Mouse (Mus musculus): Measurements from ENCODE around the gene Gpr15.

The Gpr15 gene

GRCm38 (mm10) chr16:58702329-58702932, 16.4 kb downstream of the Gpr15 start:
- DNase-seq (ENCODE audit: low spot score), result no peak

GRCm38 (mm10) chr16:58701779-58702178, 17.1 kb downstream of the Gpr15 start:
- DNase-seq (ENCODE audit: low spot score), result no peak

GRCm38 (mm10) chr16:58700816-58701424, 17.9 kb downstream of the Gpr15 start:
- no peak for DNase-seq (ENCODE audit: low spot score)

DNA sequence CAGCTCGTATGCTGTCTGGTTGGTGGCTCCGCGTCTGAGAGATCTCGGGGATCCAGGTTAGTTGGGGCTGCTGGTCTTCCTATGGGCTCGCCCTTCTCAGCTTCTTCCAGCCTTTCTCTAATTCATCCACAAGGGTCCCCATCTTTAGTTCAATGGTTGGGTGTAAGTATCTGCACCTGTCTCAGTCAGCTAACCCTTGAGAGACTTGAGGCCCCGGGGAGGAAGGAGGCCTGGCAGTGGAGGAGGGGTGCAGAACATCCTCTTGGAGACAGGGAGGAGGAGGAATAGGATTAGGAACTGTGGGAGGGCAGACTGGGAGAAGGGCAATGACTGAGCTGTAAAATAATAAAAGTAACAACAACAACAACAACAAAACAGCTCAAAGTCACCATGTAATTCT, 18.7 kb downstream of the Gpr15 start:
- DNase-seq (ENCODE audit: low spot score), result no peak

DNA sequence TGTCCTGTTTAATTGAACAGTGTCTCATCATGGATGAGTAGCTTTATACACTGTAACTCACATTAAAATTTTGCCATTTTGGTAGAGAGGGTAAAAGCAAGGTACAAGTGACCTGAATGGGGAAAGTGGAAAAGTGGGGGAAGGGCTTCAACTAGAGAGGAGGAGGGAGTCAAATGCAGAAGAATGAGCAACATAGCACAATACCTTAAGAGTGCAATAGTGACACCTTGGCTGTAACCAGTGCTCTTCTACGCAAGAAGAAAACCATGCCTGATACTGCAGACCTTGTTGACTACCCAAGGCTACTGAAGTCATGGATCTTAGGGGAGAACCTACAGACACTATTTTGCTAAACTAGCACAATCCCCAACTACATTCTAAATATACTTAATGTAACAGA, 21.6 kb downstream of the Gpr15 start:
- DNase-seq (ENCODE audit: low spot score), result no peak

DNA sequence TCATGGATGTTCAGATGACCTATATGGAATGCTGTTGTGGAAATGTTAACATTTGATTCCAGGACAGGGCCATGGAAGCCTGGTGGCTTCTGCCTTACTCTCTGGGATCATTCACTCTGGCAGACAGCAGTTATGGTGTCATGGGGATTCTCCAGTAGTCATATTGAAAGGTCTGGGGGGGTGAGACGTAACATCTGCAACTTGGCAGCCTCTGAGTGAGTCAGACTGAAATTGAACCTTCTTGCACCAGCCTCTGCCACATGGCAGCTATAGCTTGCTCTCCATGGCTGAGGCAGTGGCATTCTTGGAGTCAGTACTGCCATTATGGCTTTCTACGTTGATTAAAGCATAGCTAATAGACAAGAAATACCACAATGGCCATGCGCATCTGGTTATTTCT, 22.1 kb downstream of the Gpr15 start:
- no peak for DNase-seq (ENCODE audit: low spot score)

GRCm38 (mm10) chr16:58694091-58694490, 24.8 kb downstream of the Gpr15 start:
- DNase-seq (ENCODE audit: low spot score), result no peak

- DNase-seq (ENCODE audit: low spot score), result no peak
Measured at GRCm38 (mm10) chr16:58690322-58690732, 28.5 kb downstream of the Gpr15 start.

- DNase-seq (ENCODE audit: low spot score), result no peak
Measured at GRCm38 (mm10) chr16:58689555-58690169, 29.2 kb downstream of the Gpr15 start.

- DNase-seq (ENCODE audit: low spot score), result no peak
Measured at GRCm38 (mm10) chr16:58688534-58688933, 30.3 kb downstream of the Gpr15 start.

DNA sequence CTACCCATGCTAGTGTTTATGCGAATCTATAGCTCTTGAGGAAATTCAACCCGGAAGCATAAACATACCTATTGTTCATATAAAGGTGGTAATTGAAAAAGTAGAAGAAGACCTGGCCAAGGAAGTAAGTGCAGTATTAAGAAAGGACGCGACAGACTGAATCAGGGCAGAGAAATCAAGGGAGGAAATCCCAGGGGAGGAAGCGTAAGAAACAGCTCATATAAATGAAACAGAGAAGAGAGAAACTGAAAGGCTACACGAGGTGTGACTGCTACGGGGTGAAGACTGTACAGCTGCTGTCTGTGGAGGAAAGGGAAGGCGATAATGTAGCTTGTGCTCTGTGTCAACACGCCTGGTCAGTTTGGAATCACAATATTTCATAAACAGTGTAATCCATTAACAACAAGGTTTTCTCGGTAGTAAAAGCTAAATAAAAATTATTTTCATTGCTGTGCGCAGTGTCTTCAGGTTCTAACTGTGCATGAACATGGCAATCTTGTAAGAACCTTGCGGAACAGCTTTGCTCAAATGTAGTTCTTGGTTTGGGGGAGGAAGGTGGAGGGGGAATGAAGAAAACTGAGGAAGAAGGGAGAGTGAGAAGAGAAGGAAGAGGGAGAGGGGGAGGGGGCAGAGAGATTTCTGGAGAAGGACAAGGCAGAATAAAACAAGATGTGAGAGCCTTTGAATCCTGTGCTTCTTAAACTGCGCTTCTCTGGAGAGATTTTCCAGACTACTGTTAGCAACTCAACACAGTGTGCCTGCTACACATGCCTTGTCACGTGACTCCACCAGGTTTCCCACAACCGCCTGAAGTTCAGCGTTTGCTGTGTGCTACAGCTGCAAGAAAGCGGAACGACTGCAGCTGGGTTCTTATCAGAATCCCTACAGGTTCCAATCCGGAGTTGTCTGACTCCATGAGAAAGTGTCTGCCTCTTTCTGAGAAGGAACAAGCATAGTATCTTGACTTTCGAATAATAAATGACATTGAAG, 33.0 kb downstream of the Gpr15 start:
- DNase-seq (ENCODE audit: low spot score), result no peak

- DNase-seq (ENCODE audit: low spot score), result no peak
Measured at GRCm38 (mm10) chr16:58684537-58684936, 34.3 kb downstream of the Gpr15 start.

GRCm38 (mm10) chr16:58683911-58684310, 35.0 kb downstream of the Gpr15 start:
- no peak for DNase-seq (ENCODE audit: low spot score)

DNA sequence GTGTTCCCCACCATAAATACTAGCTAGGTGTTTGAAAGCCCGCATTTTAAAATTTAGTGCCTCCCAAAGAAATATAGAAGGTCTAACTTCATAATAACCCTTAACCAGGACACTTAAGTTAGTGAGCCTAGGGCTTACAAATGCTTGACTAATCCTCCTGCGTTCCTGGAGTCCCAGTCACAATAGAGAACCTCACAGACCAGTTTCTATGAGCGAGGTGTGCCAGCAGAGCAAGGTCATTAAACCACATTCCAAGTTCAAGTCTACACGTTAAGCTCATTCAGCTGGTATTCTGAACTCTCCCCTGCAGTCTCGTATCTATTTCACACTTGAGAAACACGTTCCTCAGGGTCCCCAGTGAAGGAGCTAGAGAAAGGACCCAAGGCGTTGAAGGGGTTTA, 36.0 kb downstream of the Gpr15 start:
- no peak for DNase-seq (ENCODE audit: low spot score)

DNA sequence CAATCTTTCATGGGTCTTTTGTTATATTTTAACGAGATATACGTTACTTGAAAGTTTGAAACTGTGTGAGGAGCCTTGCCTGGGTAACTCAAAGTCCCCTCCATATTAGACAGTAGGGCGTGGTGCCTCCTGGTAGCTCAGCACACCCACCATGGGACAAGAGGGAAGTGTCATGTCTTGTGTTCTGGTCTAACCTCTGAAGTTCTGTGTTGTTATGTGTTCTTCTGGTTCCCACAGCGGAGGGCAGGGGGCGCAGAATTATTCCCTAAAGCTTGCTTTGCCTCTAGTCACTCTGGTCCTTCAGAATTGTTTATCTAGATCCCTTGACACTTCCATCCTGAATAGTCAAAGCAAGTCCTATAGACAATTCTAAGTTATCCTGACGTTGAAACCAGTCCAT, 36.8 kb downstream of the Gpr15 start:
- no peak for DNase-seq (ENCODE audit: low spot score)

GRCm38 (mm10) chr16:58678660-58679059, 40.2 kb downstream of the Gpr15 start:
- DNase-seq (ENCODE audit: low spot score), result no peak

- DNase-seq (ENCODE audit: low spot score), result no peak
Measured at GRCm38 (mm10) chr16:58677491-58677890, 41.4 kb downstream of the Gpr15 start.

DNA sequence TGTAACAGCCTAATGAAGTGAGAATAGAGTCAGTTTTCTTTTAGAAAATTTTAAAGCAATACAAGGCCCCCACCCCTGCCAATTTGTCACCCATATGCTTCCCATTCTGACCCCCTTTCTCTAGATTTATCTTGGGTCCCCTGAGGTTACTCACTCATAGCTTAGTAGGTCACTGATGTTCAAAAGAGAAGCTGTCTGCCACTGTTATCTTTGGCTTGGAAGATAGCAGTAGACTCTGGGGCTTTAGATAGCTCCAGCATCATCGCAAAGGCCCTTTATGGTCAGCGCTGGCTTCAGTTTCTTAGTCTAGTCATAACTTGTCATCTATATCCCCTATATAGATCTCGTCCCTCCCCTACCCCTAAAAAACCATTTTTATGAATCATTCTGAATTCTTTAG, 42.2 kb downstream of the Gpr15 start:
- DNase-seq (ENCODE audit: low spot score), result no peak

- no peak for DNase-seq (ENCODE audit: low spot score)
Measured at GRCm38 (mm10) chr16:58676156-58676555, 42.7 kb downstream of the Gpr15 start.

DNA sequence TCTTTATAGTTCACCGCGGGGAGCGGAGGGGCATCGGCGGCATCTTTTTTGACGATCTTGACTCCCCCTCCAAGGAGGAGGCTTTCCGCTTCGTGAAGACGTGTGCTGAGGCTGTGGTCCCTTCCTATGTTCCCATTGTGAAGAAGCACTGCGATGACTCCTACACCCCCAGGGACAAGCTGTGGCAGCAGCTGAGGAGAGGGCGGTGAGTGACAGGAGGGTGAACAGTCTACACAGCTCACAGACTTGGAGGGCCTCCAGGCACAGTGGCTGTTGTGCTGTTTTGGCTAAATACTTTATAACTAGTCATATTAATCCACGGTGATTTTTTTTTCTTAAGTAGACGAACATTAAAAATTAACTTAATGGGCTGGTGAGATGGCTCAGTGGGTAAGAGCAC, 43.6 kb downstream of the Gpr15 start:
- DNase-seq (ENCODE audit: low spot score), result no peak

GRCm38 (mm10) chr16:58673811-58674410, 45.0 kb downstream of the Gpr15 start:
- no peak for DNase-seq (ENCODE audit: low spot score)

- no peak for DNase-seq (ENCODE audit: low spot score)
Measured at GRCm38 (mm10) chr16:58672396-58672795, 46.5 kb downstream of the Gpr15 start.

Data from spleen, adult 12 weeks (tissue).